Mouse (Mus musculus): Measurements from ENCODE around the gene Enoph1.

The Enoph1 gene

DNA sequence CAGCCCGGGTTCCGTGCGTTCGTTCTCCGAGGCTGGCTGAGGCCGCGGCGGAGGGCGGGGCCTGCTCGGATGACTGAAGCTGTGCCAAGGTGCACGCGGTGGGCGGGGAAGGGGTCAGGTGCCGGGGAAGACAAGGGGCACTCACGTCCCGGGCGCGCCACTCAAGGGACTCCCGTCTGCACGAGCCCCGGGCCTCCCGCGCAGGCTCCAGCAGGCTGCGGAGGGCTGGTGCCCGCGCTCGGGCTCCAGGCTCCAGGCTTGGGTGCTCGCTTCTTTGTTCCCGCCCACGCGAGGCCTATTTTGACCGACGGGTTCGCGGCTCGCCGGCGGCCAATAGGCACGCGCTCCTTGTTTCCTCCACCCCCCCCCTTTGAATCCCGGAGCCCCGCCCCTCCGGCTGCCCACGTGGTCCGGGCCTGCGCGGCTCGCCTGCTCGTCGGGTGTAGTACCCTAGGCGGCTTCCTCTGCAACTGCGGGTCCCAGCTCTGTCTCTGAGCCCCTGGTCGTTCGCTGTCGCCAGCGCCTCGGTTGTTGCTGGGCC is at the start of gene Enoph1, which contains the start of gene Hnrnpdl:
TSS of gene Enoph1 (plus strand) at position 384 of the 541 bp plus-strand sequence.
TSS of gene Hnrnpdl (minus strand) at position 63 of the 541 bp plus-strand sequence.
- WGBS = under 1% methylated on average over 57 of the region's 57 CpGs

DNA sequence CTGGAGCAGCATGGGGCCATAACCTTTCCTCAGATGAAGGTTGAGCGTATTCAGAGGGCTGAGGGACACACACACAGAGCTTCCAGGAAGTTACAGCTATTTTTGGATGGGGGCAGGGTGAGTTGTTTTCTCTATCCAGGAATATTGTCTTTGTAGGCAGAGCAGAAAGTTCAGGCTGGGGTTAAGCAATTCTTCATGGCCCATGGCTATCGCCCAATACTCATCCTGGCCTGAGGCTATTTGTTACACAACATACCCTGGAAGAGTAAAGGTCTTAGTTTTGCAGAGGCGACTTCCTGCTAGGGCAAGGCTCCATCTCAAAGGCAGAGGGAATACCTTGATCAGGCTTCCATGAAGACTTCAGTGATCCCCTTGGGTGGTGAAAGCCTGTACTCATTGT is 45.6 kb upstream of the Enoph1 start:
- WGBS = 79% methylated on average over 3 of the region's 3 CpGs

DNA sequence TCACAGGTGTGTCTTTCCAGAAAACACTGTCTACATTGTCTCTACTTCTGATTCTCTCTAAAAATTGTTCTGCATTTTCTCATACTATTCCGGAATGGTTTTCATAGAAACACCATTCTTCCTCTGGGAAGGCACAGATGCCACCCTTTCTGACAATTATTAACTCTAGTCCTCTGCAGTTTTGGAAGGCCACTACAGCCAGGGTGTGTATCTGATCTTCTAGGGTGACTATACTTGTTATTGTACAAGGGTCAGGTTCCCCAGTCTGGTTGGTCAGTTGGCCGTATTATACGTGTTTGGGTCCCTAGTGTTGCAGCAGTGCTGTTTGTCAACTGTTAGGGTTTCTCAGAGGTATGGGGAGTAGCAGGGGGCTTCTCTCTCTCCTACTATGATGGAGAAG is 45.1 kb upstream of the Enoph1 start:
- WGBS = 93% methylated on average over 3 of the region's 3 CpGs

DNA sequence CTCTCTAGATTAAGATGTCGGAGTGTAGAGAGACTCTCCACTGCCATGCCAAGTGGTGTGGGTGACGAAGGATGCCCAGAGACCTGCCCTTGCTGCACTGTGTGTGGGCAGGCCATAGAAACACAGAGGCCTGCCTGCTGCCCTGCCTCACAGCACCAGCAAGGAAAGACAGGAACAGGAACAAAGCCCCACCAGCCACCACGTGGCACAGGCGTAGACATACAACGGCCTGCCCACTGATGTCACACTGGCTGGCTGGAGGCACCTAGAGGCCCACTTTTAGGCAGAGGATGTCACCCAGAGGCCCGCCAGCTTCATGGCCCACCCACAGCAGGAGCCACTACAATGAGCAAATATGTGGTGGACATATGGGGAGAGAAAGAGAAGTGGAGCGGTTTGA is 39.7 kb upstream of the Enoph1 start:
- WGBS = 78% methylated on average over 7 of the region's 7 CpGs

DNA sequence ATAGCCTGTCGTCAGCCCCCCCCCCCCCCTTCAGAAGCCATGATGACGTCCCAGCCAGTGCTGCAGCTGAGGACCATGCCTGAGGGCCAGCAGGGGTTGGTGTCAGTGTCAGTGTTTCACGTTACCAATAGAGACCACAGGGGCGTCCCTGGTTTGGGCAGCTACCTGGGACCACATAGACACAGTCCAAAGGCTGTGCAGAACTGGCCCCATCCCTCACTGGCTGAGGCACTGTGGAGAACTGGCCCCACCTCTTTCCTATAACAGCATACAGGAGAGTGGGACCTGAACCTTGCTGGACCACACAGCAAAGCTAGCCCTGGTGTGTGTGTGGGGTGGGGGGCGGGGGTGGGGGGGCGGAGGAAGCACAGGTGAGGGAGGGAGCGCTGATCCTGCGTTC is 39.3 kb upstream of the Enoph1 start:
- 55% methylated on average over 8 of the region's 8 CpGs for WGBS

DNA sequence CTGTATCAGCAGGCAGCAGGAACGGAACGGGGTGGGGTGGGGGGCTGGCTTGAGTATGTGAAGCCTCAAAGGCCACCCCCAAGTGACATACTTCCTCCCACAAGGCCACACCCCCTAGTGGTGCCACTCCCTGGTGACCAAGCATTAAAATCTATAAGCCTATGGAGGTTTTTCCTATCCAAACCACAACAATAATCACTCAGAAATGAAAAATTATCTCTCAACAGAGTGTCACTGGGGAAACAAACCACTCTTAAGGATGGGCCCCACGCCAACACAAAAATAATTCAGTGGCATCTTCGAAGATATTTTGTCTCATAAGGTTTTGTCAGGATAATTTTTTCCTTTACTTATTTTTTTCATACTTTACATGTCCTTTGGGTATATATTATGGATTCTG is 35.9 kb upstream of the Enoph1 start:
- WGBS = 75% methylated on average over 4 of the region's 4 CpGs

DNA sequence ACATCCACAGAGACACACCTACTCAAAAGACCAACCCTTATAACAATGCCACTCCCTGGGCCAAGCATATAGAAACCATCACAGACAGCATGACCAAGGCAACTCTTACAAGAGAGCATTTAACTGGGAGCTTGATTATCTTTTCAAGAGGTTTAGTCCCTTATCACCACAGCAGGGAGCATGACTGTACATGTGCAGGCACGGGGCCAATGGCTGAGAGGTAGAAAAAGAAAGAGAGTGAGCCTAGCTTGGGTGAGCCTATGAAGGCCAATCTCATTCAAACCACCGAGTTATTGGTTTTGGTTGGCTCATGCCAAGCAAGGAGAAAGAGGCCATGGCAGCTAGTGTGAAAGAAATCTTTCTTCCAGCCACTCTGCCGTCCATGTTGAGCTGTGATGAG is 34.4 kb upstream of the Enoph1 start:
- 54% methylated on average over 3 of the region's 3 CpGs for WGBS

DNA sequence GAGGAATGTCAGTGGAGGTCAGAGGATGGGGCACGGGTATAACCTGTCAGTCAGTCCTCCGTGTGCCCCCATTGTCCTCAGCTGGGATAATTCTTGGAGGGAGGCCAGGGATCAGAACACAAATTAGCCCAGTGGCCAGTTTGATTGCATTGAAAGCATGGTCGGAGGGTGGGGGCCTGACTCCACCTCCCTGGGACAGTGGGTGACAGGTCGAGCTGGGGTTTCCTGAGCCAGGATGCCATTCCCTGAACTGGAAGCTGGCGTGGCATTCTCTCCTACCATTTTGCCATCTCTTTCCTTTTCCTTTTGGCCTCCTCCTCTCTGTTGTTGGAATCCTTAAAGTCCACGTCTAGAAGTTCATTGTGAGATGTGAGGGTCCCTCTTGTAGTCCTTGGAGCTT is 33.9 kb upstream of the Enoph1 start:
- WGBS = 76% methylated on average over 6 of the region's 6 CpGs

DNA sequence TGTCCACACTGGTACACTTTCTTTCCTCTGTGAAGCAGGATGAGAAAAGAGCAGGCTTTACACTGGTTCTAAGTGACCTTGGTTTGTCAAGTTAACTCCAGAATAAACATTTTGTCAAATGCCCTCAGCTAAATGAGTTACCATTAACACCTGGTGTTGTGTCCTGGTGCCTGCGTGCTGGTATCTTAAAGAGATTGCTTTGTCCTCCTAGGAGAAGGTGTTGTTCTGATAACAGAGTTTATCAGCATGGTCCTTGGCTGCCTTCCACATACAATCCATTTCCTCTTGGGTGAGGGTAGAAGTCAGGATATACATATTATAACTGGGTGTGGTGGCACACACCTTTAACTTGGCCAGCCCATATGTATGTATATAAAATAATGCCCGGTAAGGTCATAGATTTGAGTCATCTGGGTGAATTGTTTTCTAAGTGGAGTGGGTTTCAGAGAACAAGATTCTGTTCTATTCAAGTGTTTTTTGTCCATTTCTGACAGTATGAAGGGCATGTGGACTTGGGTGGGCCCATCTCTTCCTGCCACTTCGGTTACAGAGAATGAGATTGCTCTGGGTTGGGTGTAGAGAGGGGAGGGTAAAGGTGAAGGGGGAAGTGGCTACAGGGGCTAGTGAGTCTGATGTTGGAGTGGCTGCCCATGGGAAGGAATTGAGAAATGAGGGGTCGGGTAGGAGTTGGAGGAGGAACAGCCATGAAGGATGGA is 33.3 kb upstream of the Enoph1 start:
- 90% methylated on average over 4 of the region's 4 CpGs for WGBS

DNA sequence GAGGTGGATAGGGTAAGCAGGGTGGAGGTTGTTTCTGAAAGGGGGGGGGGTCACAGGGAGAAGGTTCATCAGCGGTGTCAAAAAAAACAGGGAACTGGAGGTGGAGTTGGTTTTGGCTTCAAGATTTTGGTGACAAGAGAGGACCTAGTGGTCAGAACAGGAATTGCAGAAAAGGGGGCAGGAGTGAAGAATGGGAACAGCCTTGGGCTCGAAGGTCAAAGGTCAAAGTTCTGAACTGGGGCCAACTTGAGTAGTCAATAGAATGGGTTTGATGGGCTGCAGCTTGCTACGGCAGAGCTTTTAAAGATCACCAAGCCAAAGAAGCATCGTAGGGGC is 32.8 kb upstream of the Enoph1 start:
- 88% methylated on average over 4 of the region's 4 CpGs for WGBS

DNA sequence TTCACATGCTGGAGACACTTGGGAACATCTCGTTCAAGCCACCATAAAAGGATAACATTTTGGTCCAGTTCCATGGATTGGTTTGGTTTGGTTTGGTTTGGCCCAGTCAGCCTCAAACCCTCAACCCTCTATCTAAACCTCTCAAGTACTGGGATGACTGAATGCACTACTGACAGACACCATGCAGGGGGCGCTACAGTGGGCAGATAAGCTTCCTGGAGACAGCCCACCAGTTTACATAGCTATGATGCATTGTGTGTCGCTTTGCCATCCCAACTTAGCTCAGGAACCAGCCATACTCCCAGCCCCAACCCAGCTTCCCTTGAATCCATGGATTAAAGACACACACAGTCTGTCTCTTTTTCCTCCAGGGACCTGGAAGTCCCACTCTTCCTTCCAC is 31.3 kb upstream of the Enoph1 start:
- WGBS = 54% methylated on average over 3 of the region's 3 CpGs

DNA sequence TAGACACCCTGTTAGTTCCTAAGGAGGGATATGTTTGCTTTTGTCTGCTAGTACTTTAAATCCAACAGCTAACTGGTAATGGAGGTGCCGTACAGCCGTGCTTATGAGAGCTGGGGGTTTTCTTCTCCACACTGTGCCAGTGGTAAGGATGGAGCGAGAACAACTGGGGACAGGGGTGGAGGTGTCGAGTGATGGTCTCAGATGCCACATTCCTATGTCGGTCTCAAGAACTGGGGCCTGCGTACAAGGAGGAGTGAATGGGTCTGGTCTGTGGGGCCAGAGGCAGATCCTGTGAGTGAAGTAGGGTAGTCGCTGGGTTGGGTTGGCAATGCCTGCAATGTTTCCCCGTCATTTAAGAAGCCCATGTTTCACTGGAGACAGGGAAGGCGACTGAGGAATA is 27.2 kb upstream of the Enoph1 start:
- WGBS = 93% methylated on average over 9 of the region's 9 CpGs

DNA sequence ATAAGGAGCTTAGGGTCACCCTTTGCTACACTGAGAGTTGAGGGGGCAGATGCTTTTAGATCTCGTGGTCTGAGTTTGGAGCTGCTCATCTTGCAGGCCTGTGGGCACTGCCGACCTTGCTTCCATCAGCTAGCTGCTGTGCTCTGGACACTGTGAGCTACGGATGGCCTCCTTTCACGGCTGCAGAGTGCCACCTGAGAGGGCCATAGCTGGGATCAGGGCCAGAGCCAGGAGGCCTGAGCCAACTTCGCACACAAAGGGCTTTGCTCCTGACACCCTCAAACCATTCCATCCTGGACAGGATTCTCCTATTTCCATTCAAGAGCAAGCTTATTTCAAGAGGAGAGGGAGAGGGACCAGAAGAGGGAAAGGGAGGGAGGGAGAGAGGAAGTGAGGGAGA is 15.4 kb upstream of the Enoph1 start:
- WGBS = 79% methylated on average over 5 of the region's 5 CpGs

DNA sequence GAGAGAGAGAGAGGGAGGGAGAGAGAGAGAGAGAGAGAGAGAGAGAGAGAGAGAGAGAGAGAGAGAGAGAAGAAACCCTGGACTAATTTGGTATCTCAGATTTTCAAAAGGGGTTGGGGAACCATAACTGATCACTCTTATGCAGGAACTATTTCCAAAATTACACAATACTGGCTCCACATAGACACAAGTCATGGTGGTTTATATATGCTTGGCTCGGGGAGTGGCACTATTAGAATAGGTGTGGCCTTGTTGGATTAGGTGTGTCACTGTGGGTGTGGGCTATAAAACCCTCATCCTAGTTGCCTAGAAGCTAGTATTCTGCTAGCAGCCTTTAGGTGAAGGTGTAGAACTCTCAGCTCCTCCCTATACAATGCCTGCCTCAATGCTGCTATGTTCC is 14.9 kb upstream of the Enoph1 start:
- 75% methylated on average over 1 of the region's 1 CpGs for WGBS

DNA sequence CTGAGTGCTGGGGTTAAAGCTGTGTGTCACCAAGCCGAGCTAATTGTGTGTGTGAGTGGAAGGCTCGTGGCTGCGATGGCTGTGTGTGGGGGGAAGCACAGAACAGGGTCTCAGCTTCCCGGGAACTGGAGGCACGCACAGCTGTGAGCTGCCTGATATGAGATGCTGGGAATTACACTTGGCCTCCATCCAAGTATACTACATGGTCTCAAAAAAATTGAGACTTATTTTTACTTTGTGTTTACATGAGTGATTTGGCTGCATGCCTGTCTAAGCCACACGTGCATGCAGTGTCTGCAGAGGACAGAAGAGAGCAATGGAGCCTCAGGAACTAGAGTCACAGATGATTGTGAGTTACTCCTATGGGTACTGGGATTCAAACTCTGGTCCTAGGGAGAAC is 9.7 kb upstream of the Enoph1 start:
- whole genome bisulfite sequencing = 7% methylated on average over 6 of the region's 6 CpGs

DNA sequence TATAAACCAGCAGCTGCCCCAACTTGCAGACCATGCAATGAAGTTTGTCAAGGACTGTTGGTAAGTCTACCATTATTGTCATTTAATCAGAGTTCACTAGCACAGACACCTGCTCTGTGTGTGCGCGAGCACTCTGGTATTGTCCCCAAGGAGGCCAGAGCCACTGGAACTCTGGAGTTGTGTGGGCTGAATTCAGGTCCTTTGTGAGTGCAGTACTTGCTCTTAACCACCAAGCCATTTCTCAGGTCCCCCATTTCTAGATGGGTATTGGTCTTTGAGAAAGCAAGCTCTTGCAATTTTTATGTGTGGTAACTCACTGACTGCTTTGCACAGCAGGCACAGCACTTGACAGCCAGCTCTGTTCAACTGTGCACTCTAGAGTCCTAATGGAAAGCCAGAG is 7.7 kb upstream of the Enoph1 start:
- 94% methylated on average over 2 of the region's 2 CpGs for WGBS

DNA sequence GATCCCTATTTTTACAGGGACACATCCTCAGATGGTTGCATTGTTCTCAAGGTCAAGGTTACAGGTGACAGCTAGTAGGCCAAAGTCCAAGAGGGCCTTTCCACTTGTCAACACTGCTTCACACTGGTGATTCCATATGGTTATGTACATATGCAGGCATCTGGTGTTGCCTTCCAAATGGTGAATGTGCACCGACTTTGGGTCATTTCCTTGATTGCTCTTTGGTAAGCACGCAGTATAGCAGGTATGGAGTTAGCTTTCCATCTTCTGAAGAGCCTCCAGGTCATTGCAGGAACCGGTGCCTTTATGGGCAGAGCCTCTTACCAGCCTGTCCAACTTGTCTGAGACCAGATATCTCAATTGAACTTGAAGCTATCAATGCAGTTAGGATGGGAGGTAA is 7.1 kb upstream of the Enoph1 start:
- 71% methylated on average over 3 of the region's 3 CpGs for WGBS

DNA sequence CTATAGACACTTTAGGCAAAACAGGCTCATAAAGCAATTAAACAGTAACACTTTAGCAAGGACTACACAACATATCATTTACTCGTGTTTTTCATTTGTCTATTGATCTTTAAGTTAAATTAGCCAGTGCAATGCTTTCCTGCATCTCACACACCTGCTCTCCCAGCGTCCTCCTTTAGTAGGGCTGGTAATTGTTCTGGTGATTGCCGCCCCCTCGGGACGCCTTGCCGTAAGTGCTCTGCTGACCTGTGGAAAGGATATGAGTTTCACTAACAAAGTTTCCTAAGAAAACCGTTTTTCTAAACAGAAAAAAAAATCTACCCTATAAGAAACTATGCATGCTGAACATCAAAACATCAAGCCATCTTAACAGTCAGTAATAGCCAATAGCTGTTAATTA is 3.8 kb upstream of the Enoph1 start:
- 8% methylated on average over 7 of the region's 7 CpGs for WGBS

DNA sequence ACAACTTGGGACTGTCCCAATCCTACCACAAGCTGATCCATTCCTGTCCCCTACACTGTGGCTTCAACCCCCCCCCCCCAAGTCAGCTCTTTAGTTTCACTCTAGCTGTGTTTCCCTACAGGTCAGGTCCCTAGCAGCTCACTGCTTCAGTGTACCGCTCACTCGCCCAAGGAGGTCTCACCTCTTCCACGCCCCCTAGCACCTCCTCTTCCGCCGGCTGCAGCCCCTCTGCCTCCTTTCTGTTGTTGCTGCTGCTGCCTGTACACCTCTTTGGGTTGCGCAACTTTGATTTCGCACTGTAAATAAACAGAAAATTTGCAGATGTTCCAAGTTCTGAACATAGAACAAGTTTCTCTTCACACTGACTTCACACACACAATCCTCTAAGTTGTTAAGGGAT is 3.1 kb upstream of the Enoph1 start:
- WGBS = 1% methylated on average over 7 of the region's 7 CpGs

DNA sequence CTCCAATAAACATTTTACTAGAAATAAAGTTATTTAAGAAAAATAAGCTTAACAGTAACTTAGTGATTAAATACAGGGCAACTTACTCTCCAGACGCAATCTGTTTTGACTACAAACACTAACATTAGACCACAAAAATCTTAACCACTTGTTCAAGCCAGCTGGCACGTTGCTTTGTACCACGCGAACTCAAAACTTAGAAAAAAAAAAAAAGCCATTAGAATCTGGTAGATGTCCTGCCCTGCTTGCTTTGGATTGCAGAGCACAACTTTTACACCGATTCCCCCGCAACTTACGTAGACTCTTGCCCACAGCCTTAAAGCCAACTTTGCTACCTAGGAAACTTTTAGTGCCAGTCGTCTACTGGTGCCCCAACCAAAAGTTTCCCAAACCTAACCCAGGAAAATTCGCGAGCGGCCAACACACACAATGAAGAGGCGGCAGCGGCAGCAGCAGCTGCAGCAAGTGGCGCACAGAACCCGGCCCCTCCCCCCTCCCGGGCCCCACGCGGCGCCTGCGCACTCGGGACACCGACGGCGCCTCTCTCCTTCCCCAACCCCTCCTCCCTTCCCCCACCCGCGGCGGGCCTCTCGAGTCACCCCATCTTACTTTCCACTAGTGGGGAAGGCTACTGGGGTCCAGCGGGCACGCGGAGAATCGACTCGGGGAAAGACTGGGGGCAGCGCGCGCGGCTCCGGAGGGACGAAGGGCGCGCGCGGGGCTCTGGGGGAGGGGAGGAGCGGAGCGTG is 1.6 kb upstream of the Enoph1 start:
- WGBS = under 1% methylated on average over 45 of the region's 45 CpGs

DNA sequence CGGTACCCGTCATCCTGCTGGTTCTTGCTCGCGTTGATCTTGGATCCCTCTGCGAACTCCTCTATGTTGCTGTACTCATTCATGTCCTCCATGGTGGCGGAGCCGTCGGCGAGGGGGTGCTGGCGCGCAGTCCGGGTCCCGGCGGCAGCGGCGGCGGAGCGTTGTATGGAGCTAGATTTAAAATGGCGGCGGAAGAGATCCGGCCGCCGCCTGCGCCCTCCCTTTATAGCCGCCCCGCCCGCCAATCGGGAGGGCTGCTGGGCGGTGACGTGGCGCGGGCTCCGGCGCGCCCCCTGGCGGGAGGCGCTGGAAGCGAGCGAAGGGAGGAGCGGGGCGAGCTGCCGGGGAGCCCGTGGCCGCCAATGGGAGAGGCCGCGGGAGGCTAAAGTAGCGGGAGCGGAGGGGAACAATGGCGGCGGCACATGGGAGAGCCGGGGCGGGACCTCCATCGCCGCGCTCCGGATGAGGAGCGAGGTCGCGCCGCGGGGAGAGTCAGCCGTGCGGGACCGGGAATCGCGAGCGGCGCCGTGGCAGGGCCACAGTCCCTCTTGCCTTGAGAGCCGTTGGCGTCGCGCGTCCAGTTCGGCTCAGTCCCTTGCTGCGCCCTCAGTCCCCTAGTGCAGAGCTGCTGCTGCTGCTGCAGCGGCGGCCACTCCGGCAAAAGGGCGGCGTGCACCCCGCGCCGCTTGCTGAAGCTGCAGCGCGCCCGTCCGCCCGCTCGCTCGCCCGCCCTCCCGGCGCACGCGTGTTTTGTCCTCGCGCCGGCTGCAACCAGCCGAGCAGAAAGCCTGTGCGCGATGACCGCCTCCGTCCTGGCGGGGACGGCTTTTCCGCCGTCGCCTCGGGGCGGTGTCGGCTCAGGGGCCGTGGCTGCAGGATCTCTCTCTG is 827 bp upstream of the Enoph1 start:
- WGBS = under 1% methylated on average over 111 of the region's 113 CpGs

DNA sequence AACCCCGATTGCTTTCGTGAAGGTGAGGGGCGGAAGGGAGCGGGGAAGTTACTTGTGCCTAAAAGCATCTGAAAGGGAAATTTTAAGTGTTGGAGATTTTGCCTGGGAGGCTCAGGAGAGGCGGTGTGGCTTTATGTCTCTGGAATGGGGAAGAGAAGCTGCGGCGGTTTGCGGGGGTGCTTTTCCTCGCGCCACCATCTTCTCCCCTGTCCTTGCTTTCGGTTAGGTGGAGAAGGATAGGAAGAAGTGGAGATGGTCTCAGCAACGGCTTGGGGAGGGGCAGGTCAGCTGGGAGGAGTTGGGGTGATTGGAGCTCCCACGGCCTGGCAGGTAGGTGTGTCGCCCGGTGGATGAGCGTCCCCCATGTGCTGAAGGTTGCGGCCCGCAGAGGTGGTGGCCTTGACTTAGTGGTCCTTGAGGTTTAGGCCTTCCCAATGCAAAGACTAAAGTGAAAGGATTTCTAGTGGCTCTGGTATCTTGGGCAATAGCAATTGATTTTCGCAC is 548 bp downstream of the Enoph1 start:
- WGBS = 1% methylated on average over 19 of the region's 19 CpGs
